Mouse (Mus musculus) megakaryocyte, embryonic 14.5 days (primary cell): Measurements from ENCODE around the gene Dab1.

ENCODE experiments used
- FLI1 ChIP-seq: IDR thresholded peaks from 2 replicates; pipeline ENCODE4 v1.6.1; 2012; ENCODE audit warnings: low read length, inconsistent platforms, mixed read lengths
- GATA1 ChIP-seq: IDR thresholded peaks from 3 replicates; pipeline ENCODE4 v1.6.1; 2012; ENCODE audit warnings: mixed read lengths, low read length, inconsistent platforms, borderline replicate concordance

DNA sequence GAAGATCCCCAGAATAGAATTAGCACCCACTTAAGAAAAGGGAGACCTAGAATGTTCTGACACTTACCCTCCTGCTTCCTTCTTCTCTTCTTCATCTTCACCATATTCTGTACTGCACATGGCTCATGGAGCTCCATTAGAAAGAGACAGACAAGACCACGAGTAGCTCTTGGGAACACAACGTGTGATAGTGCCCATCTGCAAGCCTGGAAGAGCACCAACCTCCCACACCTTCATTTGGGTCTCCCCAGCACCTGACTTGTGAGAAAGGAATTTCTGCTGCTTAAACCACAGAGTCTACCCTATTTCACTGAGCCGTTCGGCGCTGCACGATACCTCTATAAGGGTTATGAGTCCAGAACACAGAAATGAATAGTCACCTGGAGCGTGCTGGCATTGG, 977.8 kb downstream of the Dab1 start:
- TF ChIP-seq GATA1 (no peak), FLI1 (no peak)
